Mouse (Mus musculus) kidney, embryonic 15.5 days (tissue): ENCODE results near the gene Prkch. TPM values are rescaled to one million over a fixed set of nuclear protein-coding genes. Genes with fewer than 3 reads are reported as not detected.

Experiments
- ATAC-seq: fragments of 200-750 bp; cut with Nextera tagmentation; replicated peaks from 2 replicates; pipeline ENCODE4 v1.8.0; 2017; ENCODE audit warnings: moderate TSS enrichment; ENCODE audit not compliant: low FRiP score
- H3K27ac ChIP-seq: fragments of 300-500 bp; sonication (generic); 2 replicates; pipeline ENCODE4 v1.5.1; 2015; ENCODE audit warnings: mild to moderate bottlenecking, inconsistent platforms
- H3K27me3 ChIP-seq: fragments of 300-500 bp; sonication (generic); 2 replicates; pipeline ENCODE4 v1.6.1; 2015; ENCODE audit warnings: inconsistent platforms
- H3K36me3 ChIP-seq: fragments of 300-500 bp; sonication (generic); 2 replicates; pipeline ENCODE4 v1.6.1; 2015; ENCODE audit warnings: inconsistent platforms
- H3K4me1 ChIP-seq: fragments of 300-500 bp; sonication (generic); 2 replicates; pipeline ENCODE4 v1.6.1; 2015; ENCODE audit warnings: inconsistent platforms
- H3K4me2 ChIP-seq: fragments of 300-500 bp; sonication (generic); 2 replicates; pipeline ENCODE4 v1.6.1; 2015; ENCODE audit warnings: moderate library complexity, mild to moderate bottlenecking, inconsistent platforms
- H3K4me3 ChIP-seq: fragments of 300-500 bp; sonication (generic); replicated peaks from 2 replicates; pipeline ENCODE4 v1.5.1; 2015; ENCODE audit warnings: mild to moderate bottlenecking, inconsistent platforms
- H3K9ac ChIP-seq: fragments of 300-500 bp; sonication (generic); 2 replicates; pipeline ENCODE4 v1.6.1; 2015; ENCODE audit warnings: mild to moderate bottlenecking, inconsistent platforms
- H3K9me3 ChIP-seq: fragments of 300-500 bp; sonication (generic); replicated peaks from 2 replicates; pipeline ENCODE4 v1.6.1; 2016; ENCODE audit warnings: inconsistent platforms
- WGBS: fragments of 180-500 bp; shearing (Covaris S2); methylation state at CpG from one replicate; pipeline ENCODE4 v1.1.7; 2015; ENCODE audit warnings: mixed read lengths; 5-methylcytosine and 5-hydroxymethylcytosine counted together
- polyA plus RNA-seq: library from polyadenylated mRNA; unstranded; fragments of >200 nt; fragmentation: Nextera tagmentation; extraction: Ambion mirVana; gene quantifications from 2 replicates; pipeline ENCODE4 v1.2.1, GENCODE M21; 2015

Gene Prkch
- polyA plus RNA-seq, 1 experiment from 2014 or later: 11.9 TPM

DNA sequence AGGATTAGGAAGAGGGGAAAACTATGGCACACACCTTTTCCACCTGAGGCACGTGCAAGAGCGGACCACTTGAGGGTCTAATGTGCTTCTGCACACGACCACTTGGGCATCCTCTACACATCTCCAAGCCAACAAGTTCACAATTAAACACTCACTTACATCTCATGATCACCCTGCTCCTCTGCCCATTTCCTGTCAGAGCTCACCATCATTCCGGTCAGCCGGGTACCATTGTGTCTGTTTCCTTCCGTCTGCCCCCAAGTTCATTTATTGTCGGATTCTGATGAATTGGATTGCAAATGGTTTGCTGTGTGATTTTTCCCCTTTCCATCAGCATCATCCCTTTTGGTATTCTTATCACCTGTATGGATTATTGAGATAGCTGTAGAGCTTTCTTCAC, 18.4 kb downstream of the Prkch start:
- H3K4me2 ChIP-seq: no peak overlapping the region
- H3K27me3 ChIP-seq: no peaks in the 10 kb centered on the region
- peaks cover 18% of the 10 kb centered on the region for H3K4me1 ChIP-seq
- H3K9ac ChIP-seq: no peak overlapping the region
- no peak overlapping the region for H3K4me3 ChIP-seq
- no peaks in the 10 kb centered on the region for H3K9me3 ChIP-seq
- H3K27ac ChIP-seq: 0 out of 2 replicates have a peak overlapping the region, but pooled peaks have one; percentile 32
- WGBS: 79% methylated on average over 7 of the region's 7 CpGs
- ATAC-seq: no peak
- no peaks in the 10 kb centered on the region for H3K36me3 ChIP-seq

DNA sequence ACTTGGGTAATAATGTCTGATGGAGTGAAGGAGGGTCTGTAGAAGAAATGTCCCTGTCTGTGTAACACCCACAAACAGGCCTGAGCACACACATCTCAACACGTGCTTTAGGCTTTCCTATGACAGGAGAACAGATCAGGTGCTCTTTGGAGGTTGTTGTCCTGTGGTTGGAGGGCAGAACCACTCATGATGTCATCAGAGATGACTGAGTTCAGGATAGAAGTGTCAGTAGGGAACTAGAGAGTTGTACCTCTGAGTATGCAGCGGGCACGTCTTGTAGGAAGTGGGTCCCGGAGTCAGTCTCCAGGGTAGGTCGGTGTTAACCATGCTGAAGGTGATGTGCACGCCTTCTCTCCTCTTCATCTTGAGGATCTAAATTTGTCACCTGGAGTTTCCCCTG, 19.1 kb downstream of the Prkch start:
- Histone ChIP-seq H3K4me2 (no peak overlapping the region), H3K4me1 (peaks cover 17% of the 10 kb centered on the region), H3K9me3 (no peaks in the 10 kb centered on the region), H3K4me3 (no peak overlapping the region), H3K27ac (0 out of 2 replicates have a peak overlapping the region, but pooled peaks have one; percentile 32), H3K27me3 (no peaks in the 10 kb centered on the region), H3K9ac (no peak overlapping the region), H3K36me3 (no peaks in the 10 kb centered on the region)
- ATAC-seq: no peak
- WGBS: 87% methylated on average over 6 of the region's 6 CpGs

DNA sequence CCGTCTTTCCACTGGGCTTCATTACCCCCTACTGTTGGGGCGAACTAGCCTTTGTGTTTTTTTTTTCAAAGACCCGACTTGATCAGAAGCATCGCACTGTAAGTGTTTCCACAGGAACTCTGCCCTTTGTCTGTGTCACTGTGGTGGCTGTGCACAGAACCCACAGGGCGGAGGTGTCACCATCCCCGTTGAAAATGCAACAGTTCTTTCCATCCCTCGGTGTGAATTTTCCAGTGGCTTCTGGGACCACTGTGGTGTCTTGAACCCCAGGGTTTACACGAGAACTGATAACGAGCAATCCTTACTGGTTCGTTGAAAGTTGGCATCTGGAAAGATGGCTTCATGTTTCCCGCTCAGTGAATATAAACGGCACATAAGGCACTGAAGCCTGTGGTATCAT, 20.2 kb downstream of the Prkch start:
- H3K36me3 ChIP-seq: no peaks in the 10 kb centered on the region
- H3K4me2 ChIP-seq: no peak overlapping the region
- no peaks in the 10 kb centered on the region for H3K9me3 ChIP-seq
- WGBS: 75% methylated on average over 12 of the region's 12 CpGs
- peaks cover 17% of the 10 kb centered on the region for H3K4me1 ChIP-seq
- no peak overlapping the region for H3K4me3 ChIP-seq
- no peaks in the 10 kb centered on the region for H3K27me3 ChIP-seq
- H3K27ac ChIP-seq: no peak overlapping the region
- ATAC-seq: no peak
- H3K9ac ChIP-seq: no peak overlapping the region

DNA sequence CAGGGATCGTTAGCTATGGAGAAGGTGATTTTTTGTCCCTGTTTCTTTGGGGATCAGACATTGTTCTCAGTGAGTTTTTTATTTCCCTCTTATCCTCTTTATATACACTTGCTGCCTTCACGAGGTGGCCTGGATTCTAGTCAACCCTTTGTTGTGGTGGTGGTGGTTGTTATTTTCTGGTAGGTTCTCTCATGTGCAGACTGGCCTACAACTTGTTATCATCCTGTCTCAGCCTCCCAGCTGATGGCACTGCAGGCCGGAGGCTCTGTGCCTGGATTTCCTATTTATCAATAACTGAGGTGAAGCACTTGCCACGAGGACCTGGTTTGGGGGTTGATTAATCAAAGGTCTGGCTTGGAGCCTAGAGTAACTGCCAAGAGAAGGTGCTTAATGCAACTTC, 20.6 kb downstream of the Prkch start:
- Histone ChIP-seq H3K36me3 (no peaks in the 10 kb centered on the region), H3K4me1 (peaks cover 19% of the 10 kb centered on the region), H3K27ac (no peak overlapping the region), H3K9ac (no peak overlapping the region), H3K4me2 (no peak overlapping the region), H3K4me3 (no peak overlapping the region), H3K9me3 (no peaks in the 10 kb centered on the region), H3K27me3 (no peaks in the 10 kb centered on the region)
- ATAC-seq: no peak
- 67% methylated on average over 4 of the region's 4 CpGs for WGBS

DNA sequence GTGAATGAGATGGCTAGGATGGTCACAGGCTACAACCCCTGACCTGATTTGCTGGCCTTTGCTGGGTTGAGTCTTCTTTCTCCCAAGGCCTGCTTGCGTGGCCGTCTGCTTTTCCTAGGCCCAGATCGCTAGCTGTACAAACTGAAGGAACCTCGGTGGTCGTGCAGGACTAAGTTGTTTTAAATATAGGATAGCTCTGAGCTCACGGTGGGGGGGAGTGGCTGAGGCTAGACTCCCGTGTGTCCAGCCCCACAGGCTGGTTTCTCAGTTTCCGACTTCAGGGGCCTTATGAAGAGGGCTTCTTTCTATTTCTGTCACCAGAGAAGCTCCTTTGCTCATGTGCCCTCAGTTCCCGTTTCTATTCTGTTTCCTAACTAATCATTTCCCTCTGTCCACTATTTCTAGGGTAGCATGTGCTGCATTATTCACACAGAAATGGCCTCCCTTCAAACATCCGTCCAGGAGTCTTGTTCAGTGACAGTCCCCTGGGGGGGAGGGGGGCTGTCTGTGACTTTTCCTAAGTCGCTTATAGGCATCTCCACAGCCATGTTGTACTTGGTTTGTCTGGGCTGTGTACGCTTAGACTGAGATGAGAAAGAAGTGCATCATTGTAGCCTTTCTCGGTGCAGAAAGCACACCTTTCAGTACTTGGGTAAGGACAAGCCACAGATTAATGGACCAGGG, 22.9 kb downstream of the Prkch start:
- Histone ChIP-seq H3K27ac (no peak overlapping the region), H3K27me3 (no peaks in the 10 kb centered on the region), H3K36me3 (no peaks in the 10 kb centered on the region), H3K9me3 (no peaks in the 10 kb centered on the region), H3K9ac (no peak overlapping the region), H3K4me2 (no peak overlapping the region), H3K4me1 (peaks cover 34% of the 10 kb centered on the region), H3K4me3 (no peak overlapping the region)
- ATAC-seq: no peak
- 46% methylated on average over 13 of the region's 13 CpGs for WGBS

DNA sequence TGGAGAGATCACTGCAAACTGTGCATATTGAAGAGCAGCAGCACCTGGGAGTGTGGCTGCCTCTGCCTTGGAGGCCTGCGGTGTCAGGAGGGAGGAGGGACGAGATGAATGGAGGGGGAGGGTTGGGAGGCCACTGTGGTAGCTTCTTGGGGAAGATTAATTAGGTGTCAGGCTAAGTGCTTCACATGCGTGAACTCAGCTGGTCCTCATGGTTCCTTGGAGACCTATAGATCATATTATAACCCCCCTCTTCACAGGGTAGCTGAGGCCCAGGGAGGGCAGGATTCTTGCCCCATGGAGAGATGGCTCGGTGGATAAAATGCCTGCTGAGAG, 23.4 kb downstream of the Prkch start:
- H3K4me1 ChIP-seq: peaks cover 34% of the 10 kb centered on the region
- H3K9ac ChIP-seq: no peak overlapping the region
- no peaks in the 10 kb centered on the region for H3K36me3 ChIP-seq
- H3K9me3 ChIP-seq: no peaks in the 10 kb centered on the region
- H3K27me3 ChIP-seq: no peaks in the 10 kb centered on the region
- ATAC-seq: 0 out of 2 replicates have a peak, but pooled peaks have one; percentile 29
- H3K4me2 ChIP-seq: no peak overlapping the region
- no peak overlapping the region for H3K27ac ChIP-seq
- 7% methylated on average over 4 of the region's 4 CpGs for WGBS
- no peak overlapping the region for H3K4me3 ChIP-seq

DNA sequence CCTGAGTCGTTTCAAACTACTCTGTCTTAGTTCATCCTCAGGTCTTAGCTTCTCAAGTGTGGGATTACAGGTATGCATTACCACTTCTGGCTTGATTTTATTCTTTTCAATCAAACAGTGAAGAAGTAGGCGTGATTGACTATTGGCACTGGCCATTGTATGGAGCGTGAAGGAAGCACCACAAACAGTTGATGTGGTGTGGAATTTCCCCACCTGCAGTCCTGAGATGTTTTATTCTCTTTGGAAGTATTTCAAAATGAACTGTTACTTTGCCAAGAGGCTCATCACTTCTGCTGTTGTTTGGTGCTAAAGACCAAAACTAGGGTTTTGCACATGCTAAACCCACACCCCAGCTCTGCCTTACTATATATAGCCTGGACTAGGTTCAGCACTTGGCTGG, 24.7 kb downstream of the Prkch start:
- Histone ChIP-seq H3K4me2 (no peak overlapping the region), H3K4me3 (no peak overlapping the region), H3K27me3 (no peaks in the 10 kb centered on the region), H3K36me3 (no peaks in the 10 kb centered on the region), H3K27ac (no peak overlapping the region), H3K9ac (no peak overlapping the region), H3K9me3 (no peaks in the 10 kb centered on the region), H3K4me1 (peaks cover 28% of the 10 kb centered on the region)
- ATAC-seq: no peak
- 83% methylated on average over 3 of the region's 3 CpGs for WGBS

DNA sequence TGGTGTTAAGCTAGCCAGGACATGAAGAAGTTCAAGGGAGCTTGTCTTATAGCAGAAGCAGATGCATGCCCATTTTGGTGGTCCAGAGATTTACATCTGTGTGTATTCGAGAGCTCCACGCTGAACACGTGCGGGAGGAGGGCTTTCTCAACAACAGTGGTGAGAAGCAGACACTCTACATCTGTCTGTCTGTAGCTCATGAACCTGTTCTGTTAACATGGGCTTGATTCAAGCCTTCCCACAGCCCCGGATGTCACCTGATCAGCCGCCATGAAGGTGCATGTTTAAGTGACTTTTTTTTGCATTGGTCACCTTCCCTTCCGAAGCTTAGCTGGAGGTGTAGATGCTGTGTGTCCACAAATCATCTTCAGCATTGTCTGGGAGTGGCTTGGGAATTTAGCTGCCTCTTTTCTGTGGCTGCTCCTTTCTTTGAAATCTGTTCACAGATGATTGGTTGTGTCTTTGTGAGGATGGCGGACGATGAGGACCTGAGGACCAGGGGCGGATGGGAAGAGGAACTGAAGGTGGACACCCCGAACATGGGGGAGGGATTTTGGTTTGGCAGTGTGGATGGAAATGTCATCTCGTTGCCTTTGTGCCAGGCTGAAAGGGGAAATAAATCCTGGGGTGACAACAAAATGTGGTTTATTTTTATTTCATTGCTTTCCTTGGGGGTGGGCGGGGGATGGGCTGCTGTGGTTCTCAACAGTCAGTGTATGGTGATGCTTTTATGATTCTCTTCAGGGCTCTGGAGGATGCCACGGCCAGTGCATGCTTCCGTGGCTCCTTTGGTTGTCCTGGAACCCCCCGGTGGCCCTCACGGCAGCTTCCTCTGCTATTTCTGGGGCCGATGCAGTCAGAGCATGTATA, 25.3 kb downstream of the Prkch start:
- Histone ChIP-seq H3K27ac (no peak overlapping the region), H3K9me3 (no peaks in the 10 kb centered on the region), H3K27me3 (no peaks in the 10 kb centered on the region), H3K4me2 (no peak overlapping the region), H3K36me3 (no peaks in the 10 kb centered on the region), H3K4me1 (peaks cover 28% of the 10 kb centered on the region), H3K9ac (no peak overlapping the region), H3K4me3 (no peak overlapping the region)
- no peak for ATAC-seq
- 67% methylated on average over 18 of the region's 18 CpGs for WGBS

DNA sequence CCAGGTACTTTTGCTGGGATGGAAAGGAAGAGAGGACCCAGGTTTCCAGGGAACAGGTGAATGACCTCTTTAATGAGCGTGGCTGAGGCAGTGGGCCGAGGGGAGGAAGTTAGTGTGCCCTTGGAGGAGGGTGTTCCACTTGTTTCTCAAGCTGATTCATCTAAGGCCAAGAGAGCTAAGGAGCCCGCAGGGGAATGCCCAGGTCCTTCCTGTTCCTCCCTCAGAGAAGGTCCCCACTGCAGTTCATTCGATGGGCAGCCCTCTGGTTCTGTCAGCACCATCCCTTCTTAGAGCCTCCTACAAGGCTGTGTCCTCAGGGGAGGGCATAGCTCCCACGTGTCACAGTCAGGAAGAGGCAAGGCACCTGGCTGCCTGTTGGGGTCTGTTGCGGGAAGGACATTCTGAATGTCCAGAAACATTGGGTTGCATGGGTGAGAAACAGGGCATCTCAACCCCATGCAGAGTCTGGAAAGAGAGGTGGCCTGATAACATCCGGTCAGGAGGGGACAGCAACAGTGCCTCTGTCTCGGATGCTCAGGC, 26.3 kb downstream of the Prkch start:
- Histone ChIP-seq H3K36me3 (no peaks in the 10 kb centered on the region), H3K9ac (no peak overlapping the region), H3K4me1 (peaks cover 28% of the 10 kb centered on the region), H3K27me3 (no peaks in the 10 kb centered on the region), H3K27ac (no peak overlapping the region), H3K4me2 (no peak overlapping the region), H3K4me3 (no peak overlapping the region), H3K9me3 (no peaks in the 10 kb centered on the region)
- WGBS: 60% methylated on average over 8 of the region's 8 CpGs
- ATAC-seq: no peak

DNA sequence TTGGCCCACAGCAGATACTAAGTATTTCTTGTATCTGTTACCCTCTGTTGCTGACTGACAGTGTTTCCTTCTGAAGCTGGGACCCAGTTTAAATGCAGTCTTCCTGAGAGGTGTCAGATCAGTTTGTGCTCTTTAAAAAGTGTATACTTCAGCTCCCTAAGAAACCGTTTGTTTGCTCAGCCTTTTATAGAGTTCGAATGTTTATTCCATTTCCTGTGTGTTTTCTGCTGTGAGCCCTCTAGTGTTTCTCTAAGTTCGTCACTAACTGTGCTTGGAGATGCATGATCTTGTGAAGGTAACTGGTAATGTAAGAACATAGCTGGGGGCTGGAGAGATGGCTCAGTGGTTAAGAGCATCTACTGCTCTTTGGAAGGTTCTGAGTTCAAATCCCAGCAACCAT, 27.1 kb downstream of the Prkch start:
- Histone ChIP-seq H3K4me1 (peaks cover 31% of the 10 kb centered on the region), H3K9me3 (no peaks in the 10 kb centered on the region), H3K9ac (no peak overlapping the region), H3K4me3 (no peak overlapping the region), H3K27me3 (no peaks in the 10 kb centered on the region), H3K27ac (no peak overlapping the region), H3K36me3 (no peaks in the 10 kb centered on the region), H3K4me2 (no peak overlapping the region)
- ATAC-seq: no peak
- WGBS: 67% methylated on average over 3 of the region's 3 CpGs

DNA sequence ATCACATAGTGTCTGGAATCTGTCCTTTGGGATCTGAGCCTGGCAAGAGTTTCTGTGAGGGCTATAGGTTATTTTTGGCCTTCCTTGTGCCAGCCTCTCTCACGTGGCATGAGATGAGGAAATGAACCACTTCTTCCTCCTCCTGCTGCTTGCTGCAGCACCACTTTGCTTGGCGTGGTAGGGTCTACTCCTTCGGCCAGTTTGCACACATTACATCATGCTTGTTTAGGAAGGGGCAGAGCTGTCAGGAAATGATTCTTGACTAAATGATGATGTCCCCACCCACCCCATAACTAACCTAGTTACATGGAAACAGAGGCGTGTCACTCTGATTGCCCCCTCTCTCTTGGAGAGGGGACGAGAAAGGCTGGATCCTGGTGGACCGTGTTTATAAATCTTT, 28.6 kb downstream of the Prkch start:
- H3K9ac ChIP-seq: no peak overlapping the region
- no peak overlapping the region for H3K27ac ChIP-seq
- WGBS: 70% methylated on average over 6 of the region's 6 CpGs
- H3K4me1 ChIP-seq: peaks cover 21% of the 10 kb centered on the region
- ATAC-seq: no peak
- no peaks in the 10 kb centered on the region for H3K36me3 ChIP-seq
- no peak overlapping the region for H3K4me3 ChIP-seq
- H3K27me3 ChIP-seq: no peaks in the 10 kb centered on the region
- no peaks in the 10 kb centered on the region for H3K9me3 ChIP-seq
- H3K4me2 ChIP-seq: no peak overlapping the region

DNA sequence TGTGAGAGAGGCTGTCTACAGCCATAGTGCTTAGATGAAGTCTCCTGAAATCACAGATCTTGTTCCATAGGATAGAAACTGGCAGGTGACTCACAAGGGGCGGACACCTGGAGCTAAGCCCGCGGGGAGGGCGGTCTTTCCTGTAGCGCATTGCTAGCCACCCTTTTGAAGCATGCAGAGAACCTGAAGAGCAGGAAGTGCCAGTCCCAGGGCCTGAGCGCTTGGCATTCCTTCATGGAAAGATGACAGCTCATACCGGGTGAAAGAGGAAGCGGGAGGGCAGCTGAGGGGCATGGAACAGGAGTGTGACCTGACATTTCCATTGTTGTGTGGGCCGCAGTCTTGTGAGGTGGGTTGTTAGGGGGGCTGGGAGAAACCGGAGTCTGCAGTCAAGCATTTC, 33.1 kb downstream of the Prkch start:
- Histone ChIP-seq H3K36me3 (no peaks in the 10 kb centered on the region), H3K4me1 (0 out of 2 replicates have a peak, but pooled peaks cover 3% of the 10 kb centered on the region), H3K4me2 (no peak overlapping the region; the same call in 1 of the 2 replicates), H3K9me3 (no peaks in the 10 kb centered on the region), H3K27ac (peak overlapping the region; percentile 19; the same call in 1 of the 2 replicates), H3K9ac (no peak overlapping the region), H3K27me3 (no peaks in the 10 kb centered on the region), H3K4me3 (no peak overlapping the region)
- WGBS: 40% methylated on average over 10 of the region's 10 CpGs
- ATAC-seq: peak; percentile 67
